Mouse (Mus musculus): ENCODE results near the gene Atg9b. TPM values are rescaled to one million over a fixed set of nuclear protein-coding genes. Genes with fewer than 3 reads are reported as not detected.

The Atg9b gene
- total and polyA plus RNA-seq, 2 experiments = 0.09 to 0.35 TPM

DNA sequence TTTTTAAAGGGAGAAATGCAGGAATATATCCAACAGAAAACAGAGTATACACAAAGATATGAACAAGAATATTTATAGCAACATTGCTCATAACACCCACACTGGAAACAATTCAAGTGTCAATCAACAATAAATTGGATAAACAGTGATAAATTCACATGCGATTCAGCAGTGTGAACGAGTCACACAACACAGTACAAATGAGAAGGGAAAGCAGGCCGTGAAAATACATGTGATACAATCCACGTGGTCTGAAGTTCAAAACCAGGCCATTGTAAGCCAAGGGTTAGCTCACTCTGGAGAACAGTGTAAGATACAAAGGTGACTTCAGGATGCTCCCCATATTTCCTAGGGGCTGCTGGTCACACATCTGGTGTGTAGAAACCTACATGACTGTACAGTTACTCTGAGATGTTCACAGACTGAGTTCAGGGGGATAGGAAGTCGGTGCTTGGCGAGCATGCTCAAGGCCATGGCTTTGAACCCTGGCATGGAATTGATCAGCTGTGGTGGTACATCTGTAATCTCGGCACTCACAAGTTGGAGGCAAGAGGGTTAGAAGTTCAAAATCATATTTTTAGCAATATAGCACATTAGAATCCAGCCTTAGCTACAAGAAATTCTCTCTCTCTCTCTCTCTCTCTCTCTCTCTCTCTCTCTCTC lies 17.1 kb downstream of the Atg9b start:
- Histone ChIP-seq H3K27me3 (ENCODE audit: control insufficient read depth, insufficient read depth, low read length) (no peaks in the 10 kb centered on the region), H3K79me2 (ENCODE audit: control insufficient read depth, insufficient read depth, low read length) (no peaks in the 10 kb centered on the region), H3K4me1 (ENCODE audit: control insufficient read depth, insufficient read depth, low read length) (no peaks in the 10 kb centered on the region), H3K27ac (replicated peaks; ENCODE audit: insufficient read depth, low read depth, low read length) (no peak overlapping the region), H3K4me3 (ENCODE audit: insufficient read depth, low read depth, low read length) (no peak overlapping the region), H3K9ac (ENCODE audit: low read depth, low read length) (no peak overlapping the region), H3K36me3 (ENCODE audit: control insufficient read depth, insufficient read depth, low read length) (no peaks in the 10 kb centered on the region)
- DNase-seq (ENCODE audit: extremely low read depth, low read depth, low spot score) = no peak
- 66% methylated on average over 7 of the region's 7 CpGs for WGBS
- no peak for TF ChIP-seq CTCF (IDR thresholded peaks at IDR 0.05; ENCODE audit: low read depth, low read length)
- no peak for TF ChIP-seq POLR2A (IDR thresholded peaks at IDR 0.05; ENCODE audit: extremely low read depth, insufficient read depth, low read length)

GRCm38 (mm10) chr5:24374216-24374615 lies 17.7 kb downstream of the Atg9b start:
- no peaks in the 10 kb centered on the region for H3K36me3 ChIP-seq (ENCODE audit: control insufficient read depth, insufficient read depth, low read length)
- H3K4me1 ChIP-seq (ENCODE audit: control insufficient read depth, insufficient read depth, low read length) = no peaks in the 10 kb centered on the region
- H3K27ac ChIP-seq (replicated peaks; ENCODE audit: insufficient read depth, low read depth, low read length) = no peak overlapping the region
- no peak for DNase-seq (ENCODE audit: extremely low read depth, low read depth, low spot score)
- H3K79me2 ChIP-seq (ENCODE audit: control insufficient read depth, insufficient read depth, low read length) = no peaks in the 10 kb centered on the region
- 53% methylated on average over 6 of the region's 6 CpGs for WGBS
- H3K9ac ChIP-seq (ENCODE audit: low read depth, low read length) = no peak overlapping the region
- TF ChIP-seq POLR2A (IDR thresholded peaks at IDR 0.05; ENCODE audit: extremely low read depth, insufficient read depth, low read length) (no peak), CTCF (IDR thresholded peaks at IDR 0.05; ENCODE audit: low read depth, low read length) (no peak)
- H3K27me3 ChIP-seq (ENCODE audit: control insufficient read depth, insufficient read depth, low read length) = no peaks in the 10 kb centered on the region
- H3K4me3 ChIP-seq (ENCODE audit: insufficient read depth, low read depth, low read length) = no peak overlapping the region

GRCm38 (mm10) chr5:24373807-24374206 lies 18.1 kb downstream of the Atg9b start:
- H3K4me1 ChIP-seq (ENCODE audit: control insufficient read depth, insufficient read depth, low read length) = no peaks in the 10 kb centered on the region
- H3K27ac ChIP-seq (replicated peaks; ENCODE audit: insufficient read depth, low read depth, low read length) = no peak overlapping the region
- no peak overlapping the region for H3K4me3 ChIP-seq (ENCODE audit: insufficient read depth, low read depth, low read length)
- WGBS = 86% methylated on average over 5 of the region's 5 CpGs
- no peaks in the 10 kb centered on the region for H3K36me3 ChIP-seq (ENCODE audit: control insufficient read depth, insufficient read depth, low read length)
- H3K9ac ChIP-seq (ENCODE audit: low read depth, low read length) = no peak overlapping the region
- H3K79me2 ChIP-seq (ENCODE audit: control insufficient read depth, insufficient read depth, low read length) = no peaks in the 10 kb centered on the region
- DNase-seq (ENCODE audit: extremely low read depth, low read depth, low spot score) = no peak
- TF ChIP-seq POLR2A (IDR thresholded peaks at IDR 0.05; ENCODE audit: extremely low read depth, insufficient read depth, low read length) = no peak
- no peak for TF ChIP-seq CTCF (IDR thresholded peaks at IDR 0.05; ENCODE audit: low read depth, low read length)
- H3K27me3 ChIP-seq (ENCODE audit: control insufficient read depth, insufficient read depth, low read length) = no peaks in the 10 kb centered on the region

DNA sequence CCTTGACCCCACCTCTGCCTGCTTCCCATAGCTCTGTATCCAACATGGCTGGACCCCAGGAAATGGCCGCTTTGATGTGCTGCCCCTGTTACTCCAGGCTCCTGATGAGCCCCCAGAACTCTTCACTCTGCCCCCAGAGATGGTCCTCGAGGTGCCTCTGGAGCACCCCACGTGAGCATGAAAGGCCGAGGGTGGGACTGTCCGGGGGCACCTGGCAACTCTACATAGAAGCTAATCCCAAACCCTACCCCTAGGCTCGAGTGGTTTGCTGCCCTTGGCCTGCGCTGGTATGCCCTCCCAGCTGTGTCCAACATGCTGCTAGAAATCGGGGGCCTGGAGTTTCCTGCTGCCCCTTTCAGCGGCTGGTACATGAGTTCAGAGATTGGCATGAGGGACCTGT lies 22.2 kb downstream of the Atg9b start:
- WGBS = 88% methylated on average over 9 of the region's 9 CpGs

GRCm38 (mm10) chr5:24366426-24366825 lies 25.5 kb downstream of the Atg9b start:
- no peaks in the 10 kb centered on the region for H3K36me3 ChIP-seq (ENCODE audit: control insufficient read depth, insufficient read depth, low read length)
- no peaks in the 10 kb centered on the region for H3K27me3 ChIP-seq (ENCODE audit: control insufficient read depth, insufficient read depth, low read length)
- no peaks in the 10 kb centered on the region for H3K79me2 ChIP-seq (ENCODE audit: control insufficient read depth, insufficient read depth, low read length)
- no peak overlapping the region for H3K4me3 ChIP-seq (ENCODE audit: insufficient read depth, low read depth, low read length)
- H3K27ac ChIP-seq (replicated peaks; ENCODE audit: insufficient read depth, low read depth, low read length) = no peak overlapping the region
- H3K4me1 ChIP-seq (ENCODE audit: control insufficient read depth, insufficient read depth, low read length) = no peaks in the 10 kb centered on the region
- TF ChIP-seq POLR2A (IDR thresholded peaks at IDR 0.05; ENCODE audit: extremely low read depth, insufficient read depth, low read length) = no peak
- no peak for TF ChIP-seq CTCF (IDR thresholded peaks at IDR 0.05; ENCODE audit: low read depth, low read length)
- 84% methylated on average over 9 of the region's 9 CpGs for WGBS
- no peak for DNase-seq (ENCODE audit: extremely low read depth, low read depth, low spot score)
- H3K9ac ChIP-seq (ENCODE audit: low read depth, low read length) = no peak overlapping the region

More for the DNA sequence above, 22.2 kb downstream of the Atg9b start:
- no peaks in the 10 kb centered on the region for H3K79me2 ChIP-seq (ENCODE audit: control insufficient read depth, insufficient read depth, low read length)
- H3K27ac ChIP-seq (replicated peaks; ENCODE audit: insufficient read depth, low read depth, low read length) = no peak overlapping the region
- H3K27me3 ChIP-seq (ENCODE audit: control insufficient read depth, insufficient read depth, low read length) = no peaks in the 10 kb centered on the region
- TF ChIP-seq CTCF (IDR thresholded peaks at IDR 0.05; ENCODE audit: low read depth, low read length) = no peak
- TF ChIP-seq POLR2A (IDR thresholded peaks at IDR 0.05; ENCODE audit: extremely low read depth, insufficient read depth, low read length) = no peak
- H3K4me1 ChIP-seq (ENCODE audit: control insufficient read depth, insufficient read depth, low read length) = no peaks in the 10 kb centered on the region
- no peak for DNase-seq (ENCODE audit: extremely low read depth, low read depth, low spot score)
- H3K4me3 ChIP-seq (ENCODE audit: insufficient read depth, low read depth, low read length) = no peak overlapping the region
- H3K9ac ChIP-seq (ENCODE audit: low read depth, low read length) = no peak overlapping the region
- H3K36me3 ChIP-seq (ENCODE audit: control insufficient read depth, insufficient read depth, low read length) = no peaks in the 10 kb centered on the region

- Histone ChIP-seq H3K79me2 (ENCODE audit: control insufficient read depth, insufficient read depth, low read length) (no peaks in the 10 kb centered on the region), H3K4me1 (ENCODE audit: control insufficient read depth, insufficient read depth, low read length) (no peaks in the 10 kb centered on the region), H3K9ac (ENCODE audit: low read depth, low read length) (no peak overlapping the region), H3K4me3 (ENCODE audit: insufficient read depth, low read depth, low read length) (peak overlapping the region; percentile 60), H3K27me3 (ENCODE audit: control insufficient read depth, insufficient read depth, low read length) (no peaks in the 10 kb centered on the region), H3K36me3 (ENCODE audit: control insufficient read depth, insufficient read depth, low read length) (no peaks in the 10 kb centered on the region), H3K27ac (replicated peaks; ENCODE audit: insufficient read depth, low read depth, low read length) (peak overlapping the region; percentile 55)
- WGBS = 48% methylated on average over 5 of the region's 5 CpGs
- no peak for DNase-seq (ENCODE audit: extremely low read depth, low read depth, low spot score)
- TF ChIP-seq POLR2A (IDR thresholded peaks at IDR 0.05; ENCODE audit: extremely low read depth, insufficient read depth, low read length) = no peak
- no peak for TF ChIP-seq CTCF (IDR thresholded peaks at IDR 0.05; ENCODE audit: low read depth, low read length)
Observed at GRCm38 (mm10) chr5:24365528-24365927, 26.4 kb downstream of the Atg9b start.
